Mouse (Mus musculus) R1 (cell line): ENCODE data around the gene Lrp6.

Experiments used
- DNase-seq: peaks from one replicate; pipeline ENCODE4 v3.0.0-alpha.2; 2018; ENCODE audit warnings: low read depth, low spot score

Gene Lrp6

GRCm38 (mm10) chr6:134566818-134567485 lies at the start of gene Lrp6:
Gene Lrp6, minus strand, starts transcription at chr6:134566965.
- DNase-seq: peak; percentile 85

DNA sequence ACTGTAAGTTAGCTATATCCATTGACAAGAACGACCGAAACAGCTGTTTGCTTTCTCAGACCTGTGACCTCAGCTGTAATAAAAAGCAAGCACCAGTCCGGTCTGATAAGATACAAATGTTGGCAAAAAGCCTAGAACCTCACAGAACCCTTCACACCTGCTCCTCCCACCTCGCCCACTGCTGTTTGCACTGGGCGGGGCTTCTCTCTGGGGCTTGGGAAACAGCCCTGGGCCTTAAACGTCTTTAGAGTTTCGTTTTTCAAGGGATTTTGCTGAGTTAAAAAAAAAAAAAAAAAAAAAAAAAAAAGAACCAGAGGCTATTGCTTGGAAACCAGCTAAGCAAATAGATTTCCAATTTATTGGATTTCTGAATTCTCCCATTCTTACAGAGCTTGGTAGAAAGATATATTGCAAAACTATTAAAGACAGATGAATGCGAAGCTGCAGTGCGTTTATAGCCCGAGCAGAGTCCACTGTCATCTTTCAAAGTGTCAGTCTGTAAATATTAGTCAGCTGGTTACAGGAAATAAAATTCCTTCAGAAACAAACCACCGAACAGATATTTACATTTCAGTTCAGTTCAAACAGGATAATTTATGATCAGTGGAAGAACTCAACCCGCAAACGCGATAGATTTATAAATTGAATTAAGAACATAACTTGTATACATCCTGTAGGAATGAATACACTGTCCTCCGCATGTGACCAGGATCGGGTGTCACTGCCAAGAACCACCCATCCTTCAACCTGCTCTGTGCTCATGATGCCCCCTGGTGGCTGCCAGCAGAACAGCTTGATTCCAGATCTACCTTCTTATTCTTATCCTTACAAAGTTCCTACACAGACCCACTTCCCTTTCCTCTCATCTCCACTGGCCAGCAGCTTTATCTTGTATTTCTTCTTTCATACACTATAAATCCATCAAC lies 48.2 kb upstream of the Lrp6 start:
- DNase-seq: peak; percentile 84

- DNase-seq: no peak
Observed at GRCm38 (mm10) chr6:134614322-134614721, 47.6 kb upstream of the Lrp6 start.

DNA sequence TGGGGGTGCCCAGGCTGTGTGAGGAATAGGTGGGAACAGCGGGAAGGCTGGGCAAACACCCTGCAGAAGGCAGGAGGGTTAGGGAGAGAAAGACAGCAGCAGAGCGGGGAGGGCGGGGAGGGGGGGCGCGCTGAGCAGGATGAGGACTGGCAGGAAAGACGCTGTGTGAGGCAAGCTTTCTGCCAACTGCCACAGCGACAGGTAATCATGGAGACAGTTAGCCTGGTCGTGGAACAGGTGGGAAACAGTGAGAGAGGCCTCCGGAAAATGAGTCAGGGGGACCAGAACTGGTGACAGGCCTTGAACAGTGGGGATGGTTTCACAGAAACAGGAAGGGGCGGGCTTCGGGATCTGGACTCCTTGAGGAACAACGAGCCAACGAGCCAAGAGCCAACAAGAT lies 45.1 kb upstream of the Lrp6 start:
- no peak for DNase-seq

GRCm38 (mm10) chr6:134610380-134610779 lies 43.6 kb upstream of the Lrp6 start:
- DNase-seq: no peak

GRCm38 (mm10) chr6:134606949-134607746 lies 40.4 kb upstream of the Lrp6 start:
- DNase-seq: peak; percentile 63

- no peak for DNase-seq
Observed at GRCm38 (mm10) chr6:134606540-134606939, 39.8 kb upstream of the Lrp6 start.

DNA sequence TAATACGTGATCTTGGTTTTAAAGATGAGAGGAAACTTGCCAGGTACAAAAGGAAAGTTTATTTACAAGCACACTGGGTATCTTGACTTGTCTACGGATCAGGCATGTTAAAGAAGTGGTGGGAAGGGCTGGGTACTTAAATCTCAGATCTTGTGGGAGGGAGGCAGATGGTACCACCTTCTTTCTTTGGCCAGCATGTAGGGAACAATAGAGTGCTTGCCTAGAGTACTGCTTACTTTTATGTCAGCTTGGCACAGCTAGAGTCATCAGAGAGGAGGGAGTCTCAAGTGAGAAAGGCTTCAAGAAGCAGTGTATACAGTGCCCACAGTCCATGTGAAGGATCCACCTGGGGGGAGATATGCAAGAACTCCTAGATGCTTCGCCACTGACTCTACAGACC lies 38.4 kb upstream of the Lrp6 start:
- no peak for DNase-seq

DNA sequence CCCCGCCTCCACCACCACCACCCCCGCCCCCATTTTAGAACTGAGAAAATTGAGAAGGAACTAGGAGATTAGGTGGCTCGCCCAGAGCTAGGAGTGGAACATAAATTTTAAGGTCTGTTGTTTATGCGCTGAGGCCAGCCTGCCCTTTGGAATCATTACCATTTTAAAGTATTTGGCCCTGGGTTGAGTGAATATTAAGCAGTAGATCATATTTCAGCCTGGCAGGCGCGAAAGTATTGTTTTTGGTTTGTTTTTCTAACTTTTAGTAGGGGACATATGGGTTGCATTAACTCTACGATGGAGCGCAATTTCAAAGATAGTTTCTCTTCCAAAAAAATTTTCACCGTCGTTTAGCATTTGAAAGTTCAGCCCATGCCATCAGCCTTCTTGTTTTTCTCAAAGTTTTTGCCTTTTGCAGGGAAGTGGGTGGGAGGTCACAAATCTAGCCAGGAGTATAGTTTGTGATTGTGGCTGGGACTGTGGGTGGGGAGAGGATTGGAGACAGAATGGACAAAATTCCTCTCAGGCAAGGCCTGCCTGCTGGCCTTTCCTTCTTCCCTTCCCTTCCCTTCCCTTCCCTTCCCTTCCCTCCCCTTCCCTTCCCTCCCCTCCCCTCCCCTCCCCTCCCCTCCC lies 35.7 kb upstream of the Lrp6 start:
- no peak for DNase-seq

GRCm38 (mm10) chr6:134601766-134602165 lies 35.0 kb upstream of the Lrp6 start:
- no peak for DNase-seq

DNA sequence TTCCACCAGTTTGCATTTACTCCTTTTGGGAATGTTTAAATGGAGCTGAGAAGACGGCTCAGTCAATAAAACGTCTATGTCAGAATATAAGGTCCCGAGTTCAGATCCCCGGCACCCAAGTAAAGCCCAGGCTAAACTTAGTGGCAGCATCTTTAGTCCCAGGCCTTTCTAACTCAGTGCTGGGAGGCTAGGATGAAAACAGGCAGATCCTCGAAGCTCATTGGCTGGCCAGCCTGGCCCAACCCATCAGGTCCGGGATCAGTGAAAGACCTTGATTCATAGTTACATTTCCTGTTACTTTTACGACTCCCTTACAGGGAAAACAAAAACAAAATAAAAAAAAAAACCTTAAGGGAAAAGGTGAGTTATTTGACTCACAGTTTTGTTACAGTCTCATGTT lies 34.4 kb upstream of the Lrp6 start:
- peak; percentile 56 for DNase-seq

- no peak for DNase-seq
Observed at GRCm38 (mm10) chr6:134599239-134599638, 32.5 kb upstream of the Lrp6 start.

DNA sequence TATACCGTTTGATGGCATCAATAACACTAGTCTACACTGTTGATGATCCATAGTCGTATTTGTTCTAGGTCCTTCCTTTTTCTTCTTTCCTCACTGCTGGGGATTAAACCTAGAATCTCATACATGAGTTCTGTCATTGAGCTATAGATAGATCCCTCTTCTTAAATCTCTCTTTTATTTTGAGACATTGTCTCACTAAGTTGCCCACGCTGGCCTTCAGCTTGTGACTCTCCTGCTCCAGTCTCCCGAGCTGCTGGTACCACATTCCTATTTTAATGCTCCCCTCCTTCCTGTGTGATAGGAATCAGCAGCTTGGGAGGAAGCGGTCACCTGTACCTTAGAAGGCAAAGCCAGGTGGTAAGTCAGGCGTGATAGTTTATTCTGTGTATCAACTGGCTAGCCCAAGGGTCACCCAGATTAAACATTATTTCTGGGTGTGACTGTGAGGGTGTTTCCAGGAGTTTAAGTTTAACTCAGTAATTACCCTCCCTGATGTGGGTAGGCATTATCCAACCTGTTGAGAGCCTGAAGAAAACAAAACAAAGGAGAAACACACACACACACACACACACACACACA lies 31.0 kb upstream of the Lrp6 start:
- no peak for DNase-seq

DNA sequence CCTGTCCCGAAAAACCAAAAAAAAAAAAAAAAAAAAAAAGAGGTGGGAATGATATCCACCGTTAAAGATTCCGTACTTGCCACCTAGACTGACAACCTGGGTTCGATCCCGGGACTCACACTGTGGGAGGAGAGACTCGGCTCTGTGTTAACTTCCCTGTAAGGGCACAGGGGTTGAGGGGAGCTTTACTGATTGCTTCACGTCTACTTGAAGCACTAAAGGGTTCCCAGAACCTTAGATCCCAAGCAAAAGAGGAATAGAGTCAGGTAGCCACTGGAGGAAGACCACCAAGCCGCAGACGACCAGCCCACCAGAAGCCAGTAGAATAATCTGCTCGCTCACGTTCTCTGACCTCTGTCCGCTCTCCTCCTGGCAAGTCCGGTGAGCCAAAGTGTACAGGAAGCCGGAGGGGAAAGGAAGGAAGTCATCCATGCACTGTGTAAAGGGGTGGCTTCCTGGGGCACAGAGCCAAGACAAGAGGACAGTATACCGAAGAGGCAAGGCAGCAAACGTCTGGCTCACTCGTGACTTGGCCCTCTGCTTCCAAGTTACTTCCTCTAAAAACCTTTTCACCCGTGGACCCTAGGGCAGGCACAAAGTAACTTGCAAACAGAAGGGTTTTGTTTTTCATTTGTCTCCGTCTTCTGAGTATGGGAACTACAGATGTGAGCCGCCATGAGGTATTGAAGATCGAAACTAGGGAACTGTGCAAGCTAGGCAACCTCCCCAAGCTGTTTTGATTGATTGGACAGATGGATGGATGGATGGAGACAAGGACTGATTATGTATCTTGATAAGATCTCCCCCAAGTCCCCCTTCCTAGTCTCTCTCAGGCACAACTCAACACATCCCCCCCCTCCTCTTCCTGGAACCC lies 28.0 kb upstream of the Lrp6 start:
- peak; percentile 53 for DNase-seq

DNA sequence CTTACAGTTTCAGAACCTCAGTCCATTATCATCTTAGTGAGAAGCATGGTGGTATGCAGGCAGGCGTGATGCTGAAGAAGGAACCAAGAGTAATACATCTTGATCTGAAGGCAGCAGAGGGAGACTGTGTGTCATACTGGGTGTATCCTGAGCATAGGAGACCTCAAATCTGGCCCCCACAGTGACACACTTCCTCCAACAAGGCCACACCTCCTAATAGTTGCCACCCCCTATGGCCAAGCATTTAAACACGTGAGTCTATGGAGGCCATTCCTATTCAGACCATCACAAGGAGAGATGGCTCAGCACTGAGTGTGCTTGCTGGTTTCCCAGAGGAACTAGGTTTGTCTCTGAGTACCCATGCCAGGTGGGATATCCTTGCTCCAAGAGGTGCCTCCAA lies 24.8 kb upstream of the Lrp6 start:
- peak; percentile 50 for DNase-seq

DNA sequence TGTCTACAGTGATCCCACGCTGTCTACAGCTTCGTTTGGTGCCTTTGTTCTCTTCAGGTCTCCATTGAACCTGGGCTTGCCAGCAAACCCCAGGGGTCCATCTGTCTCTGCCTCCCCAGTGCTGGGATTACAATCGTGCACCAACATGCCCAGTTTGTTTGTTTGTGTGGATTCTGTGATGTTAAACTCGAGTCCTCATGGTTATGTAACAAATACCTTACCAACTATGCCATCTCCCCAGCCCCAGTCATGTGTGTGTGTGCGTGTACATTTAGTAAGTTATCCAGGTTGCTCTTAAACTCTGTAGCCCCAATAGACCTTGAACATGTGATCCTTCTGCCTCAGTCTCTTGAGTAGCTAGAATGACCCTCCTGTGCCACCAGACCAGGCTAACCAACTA lies 19.5 kb upstream of the Lrp6 start:
- DNase-seq: no peak

- DNase-seq: no peak
Observed at GRCm38 (mm10) chr6:134584616-134585015, 17.9 kb upstream of the Lrp6 start.

DNA sequence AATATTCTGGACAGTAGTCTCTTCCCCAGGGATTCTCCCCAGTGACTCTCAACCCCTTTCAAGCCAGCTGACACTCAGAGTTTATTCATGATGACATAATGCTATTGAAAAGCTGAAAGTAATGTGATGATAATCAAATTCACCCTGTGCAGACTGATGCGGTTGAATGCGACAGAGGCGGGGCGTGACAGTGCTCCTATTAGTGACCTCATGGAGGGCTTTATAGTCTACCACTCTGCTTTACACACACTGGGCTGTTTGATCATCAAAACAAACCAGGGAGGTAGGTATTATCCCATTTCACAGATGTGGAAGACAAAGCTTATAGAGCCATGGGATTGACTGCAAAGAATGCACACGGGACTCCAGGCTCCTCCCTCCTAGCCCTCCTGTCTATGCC lies 15.3 kb upstream of the Lrp6 start:
- no peak for DNase-seq

DNA sequence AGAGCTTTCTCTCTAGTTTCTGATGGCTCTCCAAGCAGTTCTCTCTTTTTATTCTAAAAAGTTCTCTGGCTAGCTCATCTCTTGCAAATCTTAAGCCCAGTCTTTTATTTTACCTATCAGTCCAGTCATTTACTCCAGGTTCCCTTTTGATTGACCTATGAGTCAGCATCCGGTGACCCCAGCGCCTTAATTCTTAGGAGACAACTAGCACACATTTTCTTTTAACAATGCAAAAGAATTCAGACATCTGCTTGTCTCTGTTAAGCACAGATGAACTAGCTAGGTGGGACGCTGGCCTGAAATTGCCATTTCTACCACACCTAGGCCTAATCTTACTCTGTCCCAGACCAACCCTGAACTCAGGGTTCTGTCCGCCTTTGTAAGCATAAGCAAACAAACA lies 12.7 kb upstream of the Lrp6 start:
- DNase-seq: peak; percentile 88

DNA sequence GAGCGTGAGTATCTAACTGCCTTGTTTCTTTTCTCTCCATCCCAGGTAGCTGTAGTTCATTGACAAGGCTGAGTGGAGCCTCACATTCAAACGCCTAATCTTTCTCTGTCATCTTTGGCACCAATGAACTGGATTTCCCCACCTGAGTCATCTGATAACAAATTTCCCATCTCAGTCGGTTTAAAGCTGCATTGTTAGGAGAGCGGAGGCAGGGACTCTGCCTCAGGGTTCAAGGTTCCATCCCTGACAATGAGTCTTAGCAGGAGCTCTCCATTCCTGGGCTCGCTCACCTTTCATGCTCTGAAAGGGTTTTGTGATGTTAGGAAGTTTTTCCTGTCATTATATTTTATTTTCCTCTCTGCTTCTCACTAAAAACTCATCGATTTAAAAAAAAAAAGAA lies 11.3 kb upstream of the Lrp6 start:
- peak; percentile 54 for DNase-seq
